Mouse (Mus musculus) heart, postnatal 4 days (tissue): Measurements from ENCODE around the gene Tex13a. TPM values are rescaled to one million over a fixed set of nuclear protein-coding genes. Genes with fewer than 3 reads are reported as not detected.

ENCODE experiments used
- DNase-seq: peaks from one replicate; pipeline ENCODE4 v3.0.0; 2021
- total RNA-seq, 2 experiments: library from RNA; stranded (reverse); gene quantifications; 2 replicates each; pipeline ENCODE4 v1.2.3; 2021

The Tex13a gene
- not detected for total RNA-seq

- DNase-seq: no peak
Observed at GRCm38 (mm10) chrX:138209480-138209879, at the start of gene Tex13a. TSS of gene Tex13a (minus strand) at chrX:138209580.

- no peak for DNase-seq
Observed at GRCm38 (mm10) chrX:138234626-138235025, 25.2 kb upstream of the Tex13a start.

- DNase-seq: peak; percentile 4
Observed at GRCm38 (mm10) chrX:138170146-138170545, 39.2 kb downstream of the Tex13a start.
